Mouse (Mus musculus) right cerebral cortex, postnatal 25 days (tissue): ENCODE measurements around the gene Gm28551.
"Not testable (repeated sequence)": the region's sequence is repeated elsewhere in the genome, so short reads cannot be mapped to it uniquely, and the experiment has no call there.

Source experiments
- DNase-seq: peaks from one replicate; pipeline ENCODE4 v3.0.0; 2022

The Gm28551 gene

GRCm38 (mm10) chr1:53352327-53353261 is at the start of gene Gm28551, which contains the start of the genes Asdurf and Asnsd1:
Gene Gm28551, minus strand, starts transcription at chr1:53352667.
Gene Asdurf, minus strand, starts transcription at chr1:53352619.
Gene Asnsd1, minus strand, starts transcription at chr1:53352752.
- peak; percentile 97 for DNase-seq

GRCm38 (mm10) chr1:53393936-53394760 is 41.7 kb upstream of the Gm28551 start:
- peak; percentile 24 for DNase-seq

GRCm38 (mm10) chr1:53388762-53389161 is 36.3 kb upstream of the Gm28551 start:
- no peak for DNase-seq

GRCm38 (mm10) chr1:53384085-53384688 is 31.7 kb upstream of the Gm28551 start:
- DNase-seq = no peak

GRCm38 (mm10) chr1:53377731-53378130 is 25.3 kb upstream of the Gm28551 start:
- DNase-seq = no peak

GRCm38 (mm10) chr1:53375965-53376364 is 23.5 kb upstream of the Gm28551 start:
- not testable (repeated sequence) for DNase-seq

- DNase-seq = no peak
Measured at GRCm38 (mm10) chr1:53358988-53359387, 6.5 kb upstream of the Gm28551 start.

GRCm38 (mm10) chr1:53341071-53341470 is 11.4 kb downstream of the Gm28551 start:
- no peak for DNase-seq

GRCm38 (mm10) chr1:53337403-53337802 is 15.1 kb downstream of the Gm28551 start:
- not testable (repeated sequence) for DNase-seq

- DNase-seq = no peak
Measured at GRCm38 (mm10) chr1:53335465-53335864, 17.0 kb downstream of the Gm28551 start.

- DNase-seq = not testable (repeated sequence)
Measured at GRCm38 (mm10) chr1:53333527-53333926, 18.9 kb downstream of the Gm28551 start.

- DNase-seq = no peak
Measured at GRCm38 (mm10) chr1:53324827-53325494, 27.5 kb downstream of the Gm28551 start.

- DNase-seq = no peak
Measured at GRCm38 (mm10) chr1:53324277-53324676, 28.2 kb downstream of the Gm28551 start.

GRCm38 (mm10) chr1:53323254-53323653 is 29.2 kb downstream of the Gm28551 start:
- DNase-seq = no peak

GRCm38 (mm10) chr1:53321662-53322344 is 30.7 kb downstream of the Gm28551 start:
- no peak for DNase-seq

- DNase-seq = peak; percentile 85
Measured at GRCm38 (mm10) chr1:53312989-53313967, 39.2 kb downstream of the Gm28551 start, which contains the start of gene Osgepl1. Gene Osgepl1, plus strand, starts transcription at chr1:53313624.

GRCm38 (mm10) chr1:53300506-53300905 is 52.0 kb downstream of the Gm28551 start:
- DNase-seq = no peak

- DNase-seq = peak; percentile 97
Measured at GRCm38 (mm10) chr1:53296581-53297383, 55.7 kb downstream of the Gm28551 start, which contains the start of the genes Pms1, Ormdl1 and Gm28778. Gene Pms1, minus strand, starts transcription at chr1:53297018. Gene Ormdl1, plus strand, starts transcription at chr1:53297095. Gene Gm28778, plus strand, starts transcription at chr1:53297111.

- DNase-seq = no peak
Measured at GRCm38 (mm10) chr1:53291197-53291596, 61.3 kb downstream of the Gm28551 start.
